Mouse (Mus musculus) layer of hippocampus, adult 2 months (tissue): ENCODE measurements around the gene Anapc16. TPM values are rescaled to one million over a fixed set of nuclear protein-coding genes. Genes with fewer than 3 reads are reported as not detected.
A peak's percentile ranks its signal among the peaks of the same experiment; 100 is the strongest.

Source experiments
- DNase-seq, 2 experiments: peaks; one replicate each; pipeline ENCODE4 v3.0.0; 2022; ENCODE audit warnings: low spot score in 2 of 2
- H3K27ac ChIP-seq: fragments of 200-600 bp; 2 replicates; pipeline ENCODE4 v1.8.1; 2022
- H3K4me3 ChIP-seq: fragments of 200-600 bp; 2 replicates; pipeline ENCODE4 v1.8.1; 2022; ENCODE audit warnings: mild to moderate bottlenecking
- CTCF ChIP-seq: fragments of 200-600 bp; conservative IDR thresholded peaks from 2 replicates; pipeline ENCODE4 v1.8.1; 2022; ENCODE audit warnings: antibody characterized with exemption, mild to moderate bottlenecking, moderate library complexity
- total RNA-seq, 2 experiments: library from RNA; stranded (reverse); gene quantifications; 2 replicates each; pipeline ENCODE4 v1.2.3; 2021

Anapc16 gene
- total RNA-seq, 2 experiments from 2014 or later = 64.8 to 71.4 TPM

DNA sequence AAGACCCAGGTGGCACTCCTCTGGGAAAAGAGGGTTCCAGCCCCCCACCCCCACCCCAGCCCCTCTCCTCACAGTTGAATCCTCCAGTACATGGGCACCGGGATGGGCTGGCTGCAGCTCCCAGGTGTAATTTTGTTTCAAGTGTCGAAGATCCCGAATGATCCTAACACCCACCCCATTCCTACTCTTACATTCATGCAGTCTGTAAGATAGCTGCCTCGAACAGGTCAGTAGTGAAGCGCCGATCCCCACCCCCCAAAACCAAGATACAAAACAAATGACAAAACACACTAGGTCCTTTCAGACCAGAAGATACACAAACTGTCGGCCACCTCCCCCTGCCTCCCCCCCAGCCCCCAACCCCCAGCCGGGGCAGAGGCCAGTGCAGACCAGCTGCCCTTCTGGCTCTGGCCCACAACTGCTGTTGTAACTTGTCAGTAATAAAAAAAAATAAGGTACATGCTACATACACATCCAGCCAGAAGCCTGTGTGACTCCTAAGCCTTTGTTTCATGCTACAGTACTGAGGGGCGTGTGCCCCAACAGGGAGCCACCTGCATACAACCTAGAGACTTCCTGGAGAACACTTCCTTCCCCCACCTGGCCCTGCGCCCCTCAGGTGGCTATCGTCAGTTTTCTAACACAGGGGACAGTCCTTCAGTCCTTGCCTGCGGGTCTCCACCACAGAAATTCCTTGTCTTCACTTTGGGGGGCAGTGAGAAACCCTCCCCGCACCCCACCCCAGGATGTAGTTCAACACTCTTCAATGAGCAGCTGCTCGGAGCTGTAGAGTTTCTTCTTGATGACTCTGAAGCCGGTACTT, 52.9 kb downstream of the Anapc16 start:
- no peak for TF ChIP-seq CTCF
- DNase-seq = no peak
- Histone ChIP-seq H3K4me3 (peak overlapping the region; percentile 73), H3K27ac (peak overlapping the region; percentile 100)

DNA sequence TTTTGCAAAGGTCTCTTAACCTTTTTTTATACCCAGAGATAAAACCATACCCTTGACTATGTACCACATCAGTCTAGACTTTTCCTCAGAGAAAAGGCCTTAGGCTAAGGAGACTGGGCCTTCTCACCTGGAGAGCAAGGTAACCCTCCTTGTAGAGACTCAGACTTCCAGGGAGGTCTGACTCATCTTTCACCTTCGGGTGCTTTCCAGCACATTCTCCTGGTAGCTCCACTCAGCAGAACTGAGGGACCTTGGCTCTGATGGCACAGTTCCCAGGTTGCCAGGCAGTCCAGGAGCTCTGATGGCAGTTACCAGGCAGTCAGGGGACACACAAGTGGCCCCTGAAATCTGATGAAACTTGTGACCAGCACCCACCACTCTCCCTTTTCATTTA, 53.7 kb downstream of the Anapc16 start:
- Histone ChIP-seq H3K27ac (peak overlapping the region; percentile 100), H3K4me3 (peak overlapping the region; percentile 73)
- no peak for DNase-seq
- no peak for TF ChIP-seq CTCF

DNA sequence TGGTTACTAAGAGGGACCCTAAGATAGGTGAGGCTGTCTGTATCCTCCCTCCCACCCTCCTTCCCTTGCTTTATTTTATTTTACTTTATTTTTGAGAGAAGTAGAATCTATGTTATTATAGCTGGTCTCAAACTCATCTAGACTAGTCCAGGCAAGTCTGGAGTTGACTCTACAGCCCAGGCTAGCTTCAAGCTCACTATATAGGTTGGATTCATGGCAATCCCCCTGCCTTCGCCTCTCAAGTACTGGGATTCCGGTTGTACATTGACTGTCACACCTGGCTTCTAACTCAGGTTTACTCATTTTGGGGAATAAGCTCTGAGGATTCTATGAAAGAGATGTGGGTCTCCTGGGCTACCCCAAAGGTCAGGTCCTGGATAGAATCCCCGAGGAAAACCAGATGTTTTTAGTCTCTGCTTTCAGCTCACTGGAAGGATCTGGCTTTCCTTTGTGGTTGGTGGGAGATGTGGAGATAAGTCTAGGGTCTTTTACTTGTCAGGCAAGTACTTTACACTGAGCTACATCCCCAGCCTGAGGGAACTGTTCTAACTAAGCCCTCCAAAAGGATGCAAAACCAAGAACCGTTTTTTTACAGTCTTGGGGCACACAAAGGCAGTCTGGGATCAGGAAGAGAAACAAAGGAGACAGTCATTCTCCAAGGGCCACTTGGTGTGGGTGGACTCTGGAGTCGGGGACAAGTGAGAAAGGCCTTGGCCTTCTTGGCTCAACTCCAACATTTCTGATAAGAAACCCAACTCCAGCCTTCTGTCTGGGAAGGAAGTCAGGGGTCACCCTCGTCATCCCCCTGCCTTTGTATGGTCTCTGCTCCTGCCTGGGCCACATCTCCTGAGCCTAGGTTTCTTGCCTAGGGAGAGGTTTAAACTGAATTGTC, 54.3 kb downstream of the Anapc16 start:
- H3K4me3 ChIP-seq = peak overlapping the region; percentile 73
- DNase-seq = no peak
- H3K27ac ChIP-seq = peak overlapping the region; percentile 100
- TF ChIP-seq CTCF = no peak

DNA sequence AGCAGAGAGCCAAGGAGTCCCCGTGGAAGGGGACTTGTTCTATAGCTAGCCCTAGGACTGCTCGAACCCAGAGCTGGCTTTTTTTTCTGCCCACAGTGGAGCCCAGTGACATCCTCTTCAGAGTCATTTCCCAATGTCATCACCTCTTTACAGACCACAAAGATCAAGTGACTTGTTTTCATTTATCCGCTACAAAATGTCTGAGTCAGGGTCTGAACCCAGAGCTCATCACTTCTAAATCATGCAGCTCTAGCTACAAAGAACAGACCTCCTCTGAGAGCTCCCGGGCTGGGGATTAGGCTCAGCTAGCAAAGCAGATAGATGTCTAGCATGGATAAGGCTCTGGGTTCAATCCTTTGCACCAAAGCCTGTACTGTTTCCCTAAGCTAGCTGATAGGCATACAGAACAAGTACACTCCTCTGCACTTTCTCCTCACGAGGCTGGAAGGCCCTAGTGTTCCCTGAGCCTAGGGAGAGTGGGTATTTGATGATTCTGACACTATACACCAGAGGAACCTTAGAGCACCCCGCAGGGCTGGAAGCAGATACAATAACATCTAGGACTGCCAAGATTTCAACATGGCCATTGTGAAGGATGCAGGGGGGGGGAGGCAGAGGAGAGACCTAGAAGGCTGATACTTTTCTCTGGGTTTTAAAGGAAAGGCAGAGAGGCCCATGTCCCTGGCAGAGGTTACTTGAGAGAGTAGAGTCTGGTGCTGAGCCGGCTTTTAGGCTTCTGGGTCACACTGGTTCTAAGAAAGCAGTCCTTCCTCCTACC, 55.5 kb downstream of the Anapc16 start:
- DNase-seq = no peak

DNA sequence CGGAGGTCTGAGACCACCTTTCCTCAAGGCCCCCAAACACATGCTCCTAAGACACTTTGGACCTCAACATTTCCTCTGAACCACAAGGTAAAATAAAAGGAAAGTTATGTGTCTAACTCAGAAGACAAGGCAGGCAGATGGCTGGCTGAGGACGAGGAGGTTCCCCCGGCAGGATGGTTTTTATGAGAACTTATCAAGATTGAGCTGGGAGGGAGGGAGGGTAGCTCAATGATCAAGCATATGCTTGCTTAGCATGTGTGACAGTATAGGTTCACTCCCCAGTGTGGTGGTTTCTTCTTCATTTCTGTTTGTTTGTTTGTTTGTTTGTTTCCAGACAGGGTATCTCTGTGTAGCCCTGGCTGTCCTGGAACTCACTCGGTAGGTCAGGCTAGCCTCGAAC, 56.6 kb downstream of the Anapc16 start:
- Histone ChIP-seq H3K4me3 (no peak overlapping the region), H3K27ac (peak overlapping the region; percentile 32; the same call in 1 of the 2 replicates)
- no peak for TF ChIP-seq CTCF
- DNase-seq = no peak

More for the DNA sequence above, 55.5 kb downstream of the Anapc16 start:
- Histone ChIP-seq H3K4me3 (no peak overlapping the region), H3K27ac (peak overlapping the region; percentile 100)
- no peak for TF ChIP-seq CTCF

DNA sequence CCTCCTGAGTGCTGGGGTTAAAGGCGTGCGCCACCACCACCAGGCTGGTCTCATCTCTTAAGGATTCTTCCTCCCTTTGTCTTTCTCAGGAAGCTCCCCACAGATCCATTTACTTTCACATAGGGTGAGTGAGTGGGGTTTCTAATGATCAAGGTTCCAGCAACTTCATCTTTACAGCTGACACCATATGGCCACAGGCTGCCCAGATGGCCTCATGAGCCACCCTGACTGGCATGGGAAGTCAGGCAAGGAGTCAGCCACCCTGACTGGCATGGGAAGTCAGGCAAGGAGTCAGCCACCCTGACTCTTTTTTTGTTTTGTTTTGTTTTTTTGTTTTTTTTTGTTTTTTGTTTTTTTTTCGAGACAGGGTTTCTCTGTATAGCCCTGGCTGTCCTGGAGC, 57.5 kb downstream of the Anapc16 start:
- no peak overlapping the region for H3K27ac ChIP-seq
- no peak for TF ChIP-seq CTCF
- DNase-seq = no peak
- no peak overlapping the region for H3K4me3 ChIP-seq

DNA sequence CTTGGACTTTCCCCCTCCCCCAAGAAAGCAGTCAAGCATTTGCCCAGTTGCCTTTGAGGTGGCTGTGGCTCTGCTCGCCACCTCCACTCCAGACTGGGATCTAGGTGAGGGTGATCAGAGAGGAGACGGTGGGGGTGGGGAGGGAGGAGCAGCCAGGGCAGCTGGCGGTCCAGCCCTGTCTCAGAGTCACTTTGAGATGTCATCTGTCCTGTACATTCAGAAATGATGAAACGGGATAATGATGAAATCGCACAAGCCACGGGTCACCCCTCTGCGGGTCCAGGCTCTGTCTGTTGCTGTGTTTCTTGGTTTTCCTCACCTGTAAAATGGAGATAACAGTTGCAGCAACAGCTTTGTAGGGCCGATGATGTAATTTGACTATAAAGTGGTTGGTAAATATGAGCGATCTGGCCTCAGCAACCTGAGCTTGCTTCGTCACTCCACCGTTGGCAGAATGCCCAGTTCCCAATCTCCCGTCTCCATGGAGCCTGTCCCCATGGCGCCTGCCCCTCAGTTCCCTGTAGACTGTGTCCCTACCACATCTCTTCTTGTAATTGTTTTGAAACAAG, 59.4 kb downstream of the Anapc16 start:
- TF ChIP-seq CTCF = no peak
- peak; percentile 87 to 91 for DNase-seq
- H3K27ac ChIP-seq = peak overlapping the region; percentile 98
- H3K4me3 ChIP-seq = peak overlapping the region; percentile 46

DNA sequence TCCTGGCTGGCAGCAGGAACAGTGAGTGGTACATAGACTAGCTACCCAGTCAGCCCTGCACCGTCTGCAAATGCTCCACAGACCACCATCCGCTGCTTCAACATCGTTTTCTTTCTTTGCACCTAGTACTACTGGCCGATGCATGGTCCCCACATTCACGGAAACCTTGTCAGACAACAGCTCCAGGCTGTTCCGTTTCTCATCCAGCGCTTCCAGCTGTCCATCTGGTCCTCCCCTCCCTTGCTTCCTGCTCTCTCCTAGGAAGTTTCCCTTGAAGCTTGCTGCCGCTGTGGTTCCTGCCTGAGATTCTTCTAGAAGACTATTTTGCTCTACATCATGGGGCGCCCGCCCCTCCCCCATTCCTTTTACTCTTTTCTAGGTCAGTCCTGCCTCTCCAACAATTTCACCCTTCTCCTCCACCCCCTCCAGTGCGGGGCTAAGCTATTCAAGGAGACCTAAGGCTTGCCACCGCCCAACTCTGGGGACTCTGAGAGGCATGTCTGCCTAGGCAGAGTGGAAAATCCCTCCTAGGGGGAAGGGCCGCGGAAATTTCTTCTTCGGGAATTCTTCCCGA, 60.0 kb downstream of the Anapc16 start:
- Histone ChIP-seq H3K4me3 (peak overlapping the region; percentile 46), H3K27ac (peak overlapping the region; percentile 98)
- peak; percentile 71 to 77 for DNase-seq
- TF ChIP-seq CTCF = no peak

DNA sequence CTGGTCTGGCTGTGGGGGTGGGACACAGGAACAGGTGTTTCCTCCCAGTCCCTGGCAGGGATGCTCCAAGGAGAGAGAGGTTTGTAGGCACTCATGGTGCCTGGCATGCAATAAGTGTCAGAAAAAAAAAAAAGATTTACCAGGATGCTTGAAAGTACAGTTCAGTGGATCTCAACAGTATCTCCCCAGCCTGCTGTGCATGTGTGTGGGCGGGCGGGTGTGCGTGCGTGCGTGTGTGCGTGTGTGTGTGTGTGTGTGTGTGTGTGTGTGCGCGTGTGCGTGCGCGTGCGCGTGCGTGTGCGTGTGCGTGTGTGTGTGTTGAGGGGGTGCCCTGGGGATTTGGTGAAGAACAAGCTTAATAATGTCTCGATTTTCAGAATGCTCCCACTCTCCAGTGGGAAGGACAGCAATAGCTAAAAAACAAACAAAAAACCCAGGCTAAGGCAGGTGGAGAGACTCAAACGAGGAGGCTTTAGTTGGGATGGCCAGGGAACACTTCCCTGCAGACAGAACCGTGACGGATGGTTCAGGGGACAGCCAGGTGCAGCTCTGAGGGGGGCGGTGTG, 60.6 kb downstream of the Anapc16 start:
- no peak for DNase-seq

DNA sequence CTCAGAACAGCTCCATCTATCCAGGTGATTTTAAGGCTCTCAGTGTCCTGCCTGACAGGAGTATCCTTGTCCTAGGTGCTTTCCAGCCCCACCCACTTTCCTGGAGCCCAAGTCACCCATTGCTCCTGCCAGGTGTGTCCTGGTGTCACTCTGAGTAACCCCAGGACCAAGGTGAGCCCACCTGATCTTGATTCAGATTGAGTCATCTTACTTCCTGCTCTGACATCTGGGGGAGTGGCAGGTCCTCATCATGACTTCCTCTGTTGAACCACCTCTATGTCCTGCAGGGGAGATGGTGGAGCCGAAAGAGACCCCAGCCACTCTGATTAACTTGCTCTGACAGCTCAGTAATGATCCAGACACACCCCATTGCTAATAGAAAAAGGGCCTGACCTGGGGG, 63.9 kb downstream of the Anapc16 start:
- H3K4me3 ChIP-seq = no peak overlapping the region
- no peak for DNase-seq
- no peak for TF ChIP-seq CTCF
- no peak overlapping the region for H3K27ac ChIP-seq

More for the DNA sequence above, 60.6 kb downstream of the Anapc16 start:
- no peak for TF ChIP-seq CTCF
- H3K4me3 ChIP-seq = peak overlapping the region; percentile 46
- H3K27ac ChIP-seq = peak overlapping the region; percentile 98

DNA sequence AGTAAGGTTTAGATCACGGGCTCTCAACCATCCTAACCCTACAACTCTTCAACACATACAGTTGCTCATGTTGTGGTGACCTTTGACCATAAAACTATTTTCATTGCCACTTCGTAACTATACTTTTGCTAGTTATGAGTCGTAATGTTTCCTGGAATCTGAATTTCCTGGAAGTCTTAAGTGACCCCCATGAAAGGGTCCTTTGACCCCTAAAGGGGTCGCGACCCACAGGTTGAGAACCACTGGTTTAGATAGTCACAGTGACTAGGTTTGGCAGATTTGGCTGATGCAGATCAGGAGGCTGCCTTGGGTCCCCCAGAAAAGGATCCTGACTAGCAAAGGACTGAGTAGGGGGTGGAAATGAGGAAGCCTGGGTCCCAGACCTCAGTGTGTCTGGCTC, 64.3 kb downstream of the Anapc16 start:
- no peak for TF ChIP-seq CTCF
- Histone ChIP-seq H3K27ac (no peak overlapping the region), H3K4me3 (no peak overlapping the region)
- no peak for DNase-seq

Other genes with a start within 250 kb of the Anapc16 start
- 10 to 100 TPM; 54.4 to 56.8 TPM for gene Dnajb12, start 123.6 kb downstream of the Anapc16 start, total RNA-seq
- gene Ddit4, start 51.3 kb downstream of the Anapc16 start, total RNA-seq = 10 to 100 TPM; 63.6 to 66.7 TPM
- gene Ascc1, start 330 bp downstream of the Anapc16 start, total RNA-seq = 10 to 100 TPM; 15.3 to 17.2 TPM
- 100 to 1,000 TPM; 476 to 514 TPM for gene Spock2, start 103.1 kb upstream of the Anapc16 start, total RNA-seq
- 1 to 10 TPM; 1.2 to 1.8 TPM for gene Chst3, start 216.1 kb upstream of the Anapc16 start, total RNA-seq